Mouse (Mus musculus) erythroid progenitor cell, adult 5-6 weeks (primary cell): ENCODE data around the gene Slc7a3. TPM values are rescaled to one million over a fixed set of nuclear protein-coding genes. Genes with fewer than 3 reads are reported as not detected.
"Not testable (repeated sequence)": the region's sequence is repeated elsewhere in the genome, so short reads cannot be mapped to it uniquely, and the experiment has no call there.

ENCODE experiments used
- ATAC-seq: replicated peaks from 2 replicates; pipeline ENCODE4 v1.8.0; 2016; ENCODE audit warnings: moderate number of reproducible peaks, mild to moderate bottlenecking, moderate TSS enrichment, inconsistent platforms; ENCODE audit not compliant: poor library complexity, low FRiP score, severe bottlenecking
- total RNA-seq, 2 experiments: library from RNA; stranded (forward) in 1 of 2; stranded (reverse) in 1 of 2; fragments of 150-400 nt in 1 of 2; fragments of 186-747, 209-891 nt in 1 of 2; gene quantifications; 2 replicates each; pipeline versions ENCODE4 v1.2.3 to v1.2.4; 2015 to 2017; ENCODE audit warnings: low replicate concordance in 2 of 2

Gene Slc7a3
- not detected in 2 replicates for total RNA-seq (2015; ENCODE audit: low replicate concordance)
- not detected in 2 replicates for total RNA-seq (2017; ENCODE audit: low replicate concordance)

DNA sequence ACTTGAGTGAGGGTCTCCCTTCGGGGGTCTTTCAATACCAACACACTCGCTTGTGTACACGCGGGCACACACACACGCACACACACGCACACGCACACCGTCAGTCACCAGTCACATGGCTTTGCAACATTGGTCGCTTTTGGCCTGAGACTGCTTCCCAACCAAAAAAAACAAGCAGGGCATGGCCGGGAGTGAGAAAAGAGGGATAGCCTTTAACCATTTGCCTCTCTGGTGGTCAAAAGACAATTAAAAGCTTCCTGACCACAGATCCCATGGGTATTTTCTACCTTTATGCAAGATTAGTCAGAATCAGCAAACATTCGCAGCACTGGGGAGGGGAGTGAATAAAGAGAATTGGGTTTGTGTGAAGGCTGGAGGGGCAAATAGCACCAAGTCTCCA is at the start of gene Slc7a3:
Gene Slc7a3 (minus strand): TSS at position 101 of the 400 bp plus-strand sequence.
- no peak for ATAC-seq

GRCm38 (mm10) chrX:101131992-101132791 is 46.4 kb upstream of the Slc7a3 start:
- peak; percentile 88 for ATAC-seq

DNA sequence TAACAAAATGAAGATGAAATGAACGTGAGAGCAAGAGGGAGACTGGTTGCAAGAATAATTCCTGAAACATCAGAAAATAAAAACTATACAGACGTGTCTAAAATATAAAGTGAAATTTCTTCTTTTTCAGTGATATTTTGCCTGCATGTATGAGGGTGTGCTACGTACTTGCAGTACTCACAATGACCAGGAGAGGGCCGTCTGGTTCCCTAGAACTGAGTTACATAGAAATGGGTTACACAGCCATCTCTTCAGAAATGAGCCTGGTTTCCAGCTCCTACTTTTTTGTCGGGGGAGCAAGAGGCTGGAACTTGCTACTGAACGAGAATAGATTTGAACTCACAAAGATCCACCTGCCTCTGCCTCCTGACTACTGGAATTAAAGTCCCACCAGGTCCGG is 45.2 kb upstream of the Slc7a3 start:
- peak; percentile 80 for ATAC-seq

- no peak for ATAC-seq
Observed at GRCm38 (mm10) chrX:101128559-101128958, 42.7 kb upstream of the Slc7a3 start.

- ATAC-seq, result no peak
Observed at GRCm38 (mm10) chrX:101126977-101127376, 41.2 kb upstream of the Slc7a3 start.

- ATAC-seq, result no peak
Observed at GRCm38 (mm10) chrX:101126474-101126955, 40.7 kb upstream of the Slc7a3 start.

DNA sequence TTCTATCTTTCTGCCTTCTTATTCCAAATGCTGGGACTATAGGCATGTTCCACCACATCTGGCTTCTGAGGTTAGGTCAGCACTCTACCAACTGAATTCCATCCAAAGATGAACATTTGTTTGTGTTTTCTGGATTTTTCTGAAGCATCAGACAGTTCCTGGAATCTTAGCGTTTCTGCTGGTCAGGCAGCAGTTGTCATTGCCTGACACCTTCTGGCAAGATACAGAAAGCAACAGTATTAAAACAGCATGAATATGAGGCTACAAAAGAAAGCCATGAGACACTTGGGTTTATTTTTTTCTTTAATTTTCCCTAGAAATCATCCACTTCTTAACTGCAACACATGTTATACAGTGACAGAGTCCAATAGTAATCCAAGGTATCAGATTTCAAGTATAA is 34.7 kb upstream of the Slc7a3 start:
- ATAC-seq, result no peak

DNA sequence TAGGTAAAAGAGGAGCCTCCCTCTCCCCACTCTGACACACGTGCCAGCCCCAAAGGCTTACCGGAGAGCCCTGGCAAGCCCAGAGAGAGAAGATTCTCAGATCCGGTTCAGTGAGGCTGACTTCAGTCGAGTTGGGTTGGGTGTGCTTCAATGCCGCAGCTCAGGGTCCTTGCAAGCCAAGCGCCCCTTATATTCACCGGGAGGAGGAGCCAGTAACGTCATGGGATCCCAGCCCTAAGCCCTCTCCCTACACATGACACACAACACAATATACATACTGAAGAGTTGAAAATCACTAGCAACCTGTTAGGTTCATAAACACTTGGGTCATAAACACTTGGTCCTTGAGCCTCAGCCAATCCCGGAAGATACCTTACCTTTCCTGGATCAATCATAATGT is 609 bp downstream of the Slc7a3 start:
- not testable (repeated sequence) for ATAC-seq

- no peak for ATAC-seq
Observed at GRCm38 (mm10) chrX:101084192-101084591, 1.6 kb downstream of the Slc7a3 start.

DNA sequence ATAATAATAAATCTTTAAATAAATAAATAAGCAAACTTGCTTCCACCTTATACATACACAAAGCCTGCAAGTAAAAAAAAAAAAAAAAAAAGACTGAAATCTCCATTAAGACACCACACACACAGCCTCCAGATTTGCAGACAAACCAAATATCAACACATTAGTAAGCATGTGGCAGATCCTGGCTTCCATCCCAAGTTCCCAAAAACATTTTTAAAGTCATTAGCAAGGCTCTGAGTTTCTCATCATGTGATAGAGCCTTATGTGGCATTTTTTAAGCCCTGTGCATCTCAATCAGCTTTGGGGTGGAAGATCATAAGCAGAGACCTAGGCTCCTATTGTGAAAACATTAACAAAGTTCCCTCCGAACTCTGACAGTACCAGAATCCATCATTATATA is 20.6 kb downstream of the Slc7a3 start:
- no peak for ATAC-seq

DNA sequence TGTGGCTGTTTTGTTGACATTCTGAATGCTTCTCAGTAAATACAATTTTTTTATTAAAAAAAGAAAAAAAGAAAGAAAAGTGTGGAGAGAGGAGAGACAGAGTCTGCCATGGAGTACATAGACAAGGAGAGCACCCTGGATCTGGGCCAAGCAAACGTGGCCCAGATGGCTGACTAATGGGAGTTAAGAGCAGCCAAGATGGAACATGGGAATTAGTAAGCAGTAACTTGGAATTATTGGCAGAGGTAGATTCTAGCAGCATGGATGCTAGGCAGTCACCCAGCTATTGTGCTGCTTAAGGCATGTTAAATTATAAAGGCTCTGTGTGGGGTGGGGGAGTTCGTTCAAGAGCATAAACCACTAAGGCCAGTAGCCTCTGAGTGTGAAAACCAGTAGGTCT is 22.3 kb downstream of the Slc7a3 start:
- ATAC-seq, result no peak

GRCm38 (mm10) chrX:101059541-101059940 is 26.3 kb downstream of the Slc7a3 start, which contains the start of gene Tex11:
Gene Tex11 (minus strand): TSS chrX:101059667.
- no peak for ATAC-seq

Other genes with a start within 250 kb of the Slc7a3 start
- 1.7 TPM in 1 of 2 replicates, not detected in the other for gene Tex11, start 26.4 kb downstream of the Slc7a3 start, total RNA-seq (2015; ENCODE audit: low replicate concordance)
- 0.64 TPM in 1 of 2 replicates, not detected in the other for gene Tex11, start 26.4 kb downstream of the Slc7a3 start, total RNA-seq (2017; ENCODE audit: low replicate concordance)
- 7.1 and 9.0 TPM in 2 replicates for gene Snx12, start 136.5 kb upstream of the Slc7a3 start, total RNA-seq (2015; ENCODE audit: low replicate concordance)
- 8.7 and 12.8 TPM in 2 replicates for gene Snx12, start 136.5 kb upstream of the Slc7a3 start, total RNA-seq (2017; ENCODE audit: low replicate concordance)
- gene Foxo4, start 168.5 kb upstream of the Slc7a3 start, total RNA-seq (2015; ENCODE audit: low replicate concordance), result 11.7 and 13.3 TPM in 2 replicates
- 18.2 and 27.3 TPM in 2 replicates for gene Foxo4, start 168.5 kb upstream of the Slc7a3 start, total RNA-seq (2017; ENCODE audit: low replicate concordance)
- gene Gm614, start 178.0 kb upstream of the Slc7a3 start, total RNA-seq (2015; ENCODE audit: low replicate concordance), result not detected in 2 replicates
- not detected in 2 replicates for gene Gm614, start 178.0 kb upstream of the Slc7a3 start, total RNA-seq (2017; ENCODE audit: low replicate concordance)
- 37.1 and 39.8 TPM in 2 replicates for gene Il2rg, start 182.2 kb upstream of the Slc7a3 start, total RNA-seq (2015; ENCODE audit: low replicate concordance)
- gene Il2rg, start 182.2 kb upstream of the Slc7a3 start, total RNA-seq (2017; ENCODE audit: low replicate concordance), result 6.0 and 20.7 TPM in 2 replicates
- not detected in 2 replicates for gene Gm20489, start 183.0 kb upstream of the Slc7a3 start, total RNA-seq (2015; ENCODE audit: low replicate concordance)
- not detected in 2 replicates for gene Gm20489, start 183.0 kb upstream of the Slc7a3 start, total RNA-seq (2017; ENCODE audit: low replicate concordance)
- gene Med12, start 188.0 kb upstream of the Slc7a3 start, total RNA-seq (2015; ENCODE audit: low replicate concordance), result 224 and 283 TPM in 2 replicates
- 94.2 and 125 TPM in 2 replicates for gene Med12, start 188.0 kb upstream of the Slc7a3 start, total RNA-seq (2017; ENCODE audit: low replicate concordance)
- gene Nlgn3, start 213.1 kb upstream of the Slc7a3 start, total RNA-seq (2015; ENCODE audit: low replicate concordance), result not detected in 2 replicates
- gene Nlgn3, start 213.1 kb upstream of the Slc7a3 start, total RNA-seq (2017; ENCODE audit: low replicate concordance), result 0.26 and 1.5 TPM in 2 replicates